Mouse (Mus musculus): ENCODE measurements at regions not wholly inside any gene's neighbourhood (a gene's known extent, or its start where the extent isn't known, plus 50 kb on each side); places are given as distances from the start of the nearest gene placed in this dataset.

DNA sequence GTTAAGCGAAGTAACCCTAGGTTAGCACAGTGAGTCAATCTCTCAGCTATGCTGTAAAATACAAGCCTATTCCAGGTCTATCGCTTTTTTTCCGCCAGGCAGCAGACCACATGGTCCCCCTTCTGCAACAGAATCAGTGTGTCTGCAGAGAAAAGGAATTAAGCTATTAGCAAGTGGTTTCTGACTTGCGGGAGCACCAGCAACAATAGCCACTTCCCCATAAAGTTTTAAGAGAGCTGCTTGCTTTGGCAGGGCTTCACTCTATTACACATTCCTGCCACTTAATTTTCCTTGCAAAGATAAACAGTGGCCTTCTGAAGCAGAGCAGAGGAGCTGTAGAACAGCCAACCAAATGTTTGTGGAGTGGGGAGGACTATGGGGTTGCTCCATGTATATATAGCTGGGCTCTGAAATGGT is 59.8 kb upstream of the Osmr start:
- H3K4me2 ChIP-seq, result no peak overlapping the region
- H3K27me3 ChIP-seq, result no peaks in the 10 kb centered on the region
- no peaks in the 10 kb centered on the region for H3K36me3 ChIP-seq (ENCODE audit: poor library complexity, severe bottlenecking)
- WGBS, result 72% methylated on average over 4 of the region's 4 CpGs
- ATAC-seq, result no peak
- no peak overlapping the region for H3K4me3 ChIP-seq
- H3K27ac ChIP-seq, result no peak overlapping the region
- no peaks in the 10 kb centered on the region for H3K9me3 ChIP-seq (replicated peaks)
- H3K9ac ChIP-seq, result no peak overlapping the region
- H3K4me1 ChIP-seq, result no peaks in the 10 kb centered on the region

DNA sequence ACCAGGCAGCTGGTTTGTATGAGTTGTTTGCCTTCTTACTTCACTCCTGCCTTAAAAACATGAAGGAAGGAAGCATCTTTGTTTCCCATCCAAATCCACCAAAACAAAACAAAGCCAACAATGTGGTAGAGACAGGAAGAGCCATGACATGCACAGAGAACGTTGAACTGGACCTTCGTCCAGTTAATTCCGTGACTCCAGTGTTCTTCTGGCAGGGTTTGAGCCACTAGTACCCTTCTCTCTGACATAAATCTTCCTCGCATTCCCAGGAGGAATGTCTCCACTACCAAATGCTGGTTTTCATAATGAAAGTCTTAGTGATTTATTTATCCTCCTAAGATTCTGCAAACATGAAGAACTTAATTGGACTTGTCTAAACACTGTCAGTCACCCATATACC is 66.7 kb upstream of the Osmr start:
- H3K9me3 ChIP-seq (replicated peaks), result peaks cover 6% of the 10 kb centered on the region

DNA sequence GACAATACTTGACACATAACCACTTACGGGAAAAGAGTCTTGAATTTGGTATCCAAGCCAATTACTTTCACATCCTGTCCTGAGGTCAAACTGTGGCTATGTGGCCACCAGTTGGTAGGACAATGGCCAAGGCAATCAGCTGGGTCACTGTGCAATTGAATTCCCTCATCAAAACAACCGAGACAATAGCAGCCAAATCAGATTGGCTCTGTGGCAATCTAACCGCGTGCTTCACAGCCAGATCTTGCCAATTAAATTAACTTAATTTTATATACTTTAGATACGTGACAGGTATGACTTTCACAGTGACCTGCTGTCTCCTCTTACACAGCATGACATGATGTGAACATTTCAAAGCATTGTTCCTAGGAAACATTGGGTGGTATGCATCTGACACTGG is 74.5 kb upstream of the Osmr start:
- no peak overlapping the region for H3K4me3 ChIP-seq
- H3K27ac ChIP-seq, result no peak overlapping the region
- H3K36me3 ChIP-seq (ENCODE audit: poor library complexity, severe bottlenecking), result no peaks in the 10 kb centered on the region
- 64% methylated on average over 5 of the region's 5 CpGs for WGBS
- H3K4me2 ChIP-seq, result no peak overlapping the region
- no peak for ATAC-seq
- no peaks in the 10 kb centered on the region for H3K27me3 ChIP-seq
- H3K9ac ChIP-seq, result no peak overlapping the region
- H3K4me1 ChIP-seq, result 0 out of 2 replicates have a peak, but pooled peaks cover 4% of the 10 kb centered on the region
- peaks cover 6% of the 10 kb centered on the region for H3K9me3 ChIP-seq (replicated peaks)

More for the DNA sequence above, 66.7 kb upstream of the Osmr start:
- H3K4me2 ChIP-seq, result no peak overlapping the region
- no peaks in the 10 kb centered on the region for H3K27me3 ChIP-seq
- WGBS, result 90% methylated on average over 4 of the region's 4 CpGs
- no peak overlapping the region for H3K4me3 ChIP-seq
- no peak for ATAC-seq
- H3K27ac ChIP-seq, result no peak overlapping the region
- H3K4me1 ChIP-seq, result no peaks in the 10 kb centered on the region
- no peaks in the 10 kb centered on the region for H3K36me3 ChIP-seq (ENCODE audit: poor library complexity, severe bottlenecking)
- no peak overlapping the region for H3K9ac ChIP-seq

DNA sequence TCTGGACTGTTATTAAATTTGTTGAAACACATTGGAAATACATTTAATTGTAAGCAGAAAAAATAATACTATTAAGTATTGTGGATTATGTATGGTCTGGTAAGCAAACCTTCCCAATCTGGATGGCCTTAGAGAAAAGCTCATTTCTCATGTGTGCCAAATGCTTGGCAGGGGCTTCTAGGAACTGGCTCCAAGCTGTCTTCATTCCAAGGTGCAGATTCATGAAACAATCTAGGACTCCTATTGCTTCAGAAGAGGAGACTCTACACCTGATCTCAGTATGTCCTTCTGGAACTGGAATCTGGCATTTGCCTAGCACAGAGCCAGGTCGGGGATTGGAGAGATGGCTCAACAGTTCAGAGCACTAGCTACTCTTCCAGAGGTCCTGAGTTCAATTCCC is 74.9 kb upstream of the Osmr start:
- no peaks in the 10 kb centered on the region for H3K27me3 ChIP-seq
- 100% methylated on average over 1 of the region's 1 CpGs for WGBS
- H3K27ac ChIP-seq, result no peak overlapping the region
- ATAC-seq, result no peak
- H3K9ac ChIP-seq, result no peak overlapping the region
- no peaks in the 10 kb centered on the region for H3K36me3 ChIP-seq (ENCODE audit: poor library complexity, severe bottlenecking)
- no peak overlapping the region for H3K4me3 ChIP-seq
- H3K9me3 ChIP-seq (replicated peaks), result peaks cover 4% of the 10 kb centered on the region
- no peak overlapping the region for H3K4me2 ChIP-seq
- H3K4me1 ChIP-seq, result 0 out of 2 replicates have a peak, but pooled peaks cover 4% of the 10 kb centered on the region

DNA sequence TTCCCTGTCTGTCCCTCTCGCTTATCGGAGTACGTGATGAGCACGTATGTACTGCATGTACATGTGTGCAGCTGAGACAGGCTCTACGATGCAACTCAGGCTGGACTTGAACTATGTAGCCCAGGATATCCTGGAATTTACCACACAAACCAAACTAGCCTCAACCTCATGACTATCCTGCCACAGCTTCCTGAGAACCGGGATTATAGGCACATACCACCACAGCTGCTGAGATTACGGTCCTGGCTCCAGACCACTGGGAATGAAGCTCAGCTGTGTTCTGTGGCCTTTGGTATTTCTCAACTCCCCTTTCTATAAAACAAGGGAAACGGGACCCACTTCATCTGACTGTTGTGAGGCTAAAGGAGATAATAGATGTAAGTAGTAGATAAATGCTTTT is 75.7 kb upstream of the Osmr start:
- Histone ChIP-seq H3K27ac (no peak overlapping the region), H3K4me1 (0 out of 2 replicates have a peak, but pooled peaks cover 4% of the 10 kb centered on the region), H3K4me2 (no peak overlapping the region), H3K36me3 (ENCODE audit: poor library complexity, severe bottlenecking) (no peaks in the 10 kb centered on the region), H3K27me3 (no peaks in the 10 kb centered on the region), H3K9me3 (replicated peaks) (no peaks in the 10 kb centered on the region), H3K9ac (no peak overlapping the region), H3K4me3 (no peak overlapping the region)
- 93% methylated on average over 8 of the region's 8 CpGs for WGBS
- no peak for ATAC-seq

DNA sequence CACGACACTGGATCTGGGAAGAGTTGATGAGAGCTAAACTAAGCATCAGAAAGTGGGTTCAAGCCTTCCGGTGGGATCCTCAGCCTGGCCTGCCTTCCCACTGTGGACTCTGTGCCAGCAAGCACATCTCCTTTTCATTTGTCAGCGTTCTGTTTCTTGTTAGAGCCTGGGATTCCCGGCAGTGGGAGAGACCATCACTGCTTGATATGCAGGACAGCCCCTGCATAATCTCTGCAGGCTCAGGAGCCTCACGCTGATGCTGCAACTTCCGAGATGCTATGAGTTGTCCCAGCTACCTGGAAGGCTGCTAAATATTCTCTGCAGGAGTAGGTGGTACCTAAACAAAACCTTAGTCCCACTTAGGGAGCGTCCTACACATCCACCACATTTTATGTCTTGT is 78.8 kb upstream of the Osmr start:
- Histone ChIP-seq H3K27ac (no peak overlapping the region), H3K9ac (0 out of 2 replicates have a peak overlapping the region, but pooled peaks have one; percentile 19), H3K27me3 (no peaks in the 10 kb centered on the region), H3K9me3 (replicated peaks) (no peaks in the 10 kb centered on the region), H3K4me2 (no peak overlapping the region), H3K36me3 (ENCODE audit: poor library complexity, severe bottlenecking) (no peaks in the 10 kb centered on the region), H3K4me1 (0 out of 2 replicates have a peak, but pooled peaks cover 4% of the 10 kb centered on the region), H3K4me3 (no peak overlapping the region)
- WGBS, result 23% methylated on average over 7 of the region's 7 CpGs
- no peak for ATAC-seq

DNA sequence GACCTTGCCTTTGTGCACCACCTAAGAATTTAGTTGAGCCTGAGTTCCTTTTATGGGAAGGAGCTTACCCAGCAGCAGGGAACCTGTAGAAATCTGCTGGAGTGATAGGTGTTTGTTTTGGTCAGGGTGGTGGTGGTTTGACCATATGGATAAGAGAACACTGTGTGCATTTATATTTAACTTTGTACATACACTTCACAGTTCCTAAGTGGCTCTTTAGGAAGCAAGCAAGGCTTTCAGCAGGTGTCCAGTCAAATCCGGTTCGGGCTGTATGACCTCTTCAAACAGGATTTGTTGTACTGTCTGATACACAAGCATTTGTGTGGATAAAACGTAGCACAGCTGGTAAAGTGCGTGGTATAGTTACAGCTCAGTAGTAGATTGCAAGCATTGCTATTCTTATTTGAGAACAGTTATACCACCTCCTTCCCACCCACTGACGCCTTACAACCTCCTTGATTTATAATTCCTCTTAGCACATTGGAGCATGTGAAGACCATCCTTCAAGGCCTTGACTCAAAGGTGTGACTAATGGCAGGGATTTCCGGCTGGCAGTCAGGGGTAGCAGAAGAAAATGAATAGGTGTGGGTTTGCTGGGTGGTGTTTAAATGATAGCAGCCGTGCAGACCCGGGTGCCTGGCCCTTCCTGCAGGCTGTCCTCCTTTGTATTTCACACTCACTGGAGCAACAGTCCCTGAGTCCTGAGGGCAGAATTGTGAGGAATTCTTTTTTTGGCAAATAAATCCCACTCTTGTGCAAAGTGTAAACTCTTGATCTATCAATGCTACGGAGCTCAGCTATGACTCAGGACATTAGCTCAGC is 79.4 kb upstream of the Osmr start:
- H3K36me3 ChIP-seq (ENCODE audit: poor library complexity, severe bottlenecking), result no peaks in the 10 kb centered on the region
- no peaks in the 10 kb centered on the region for H3K9me3 ChIP-seq (replicated peaks)
- H3K4me2 ChIP-seq, result no peak overlapping the region
- 78% methylated on average over 9 of the region's 9 CpGs for WGBS
- 0 out of 2 replicates have a peak, but pooled peaks cover 4% of the 10 kb centered on the region for H3K4me1 ChIP-seq
- H3K27me3 ChIP-seq, result no peaks in the 10 kb centered on the region
- no peak overlapping the region for H3K9ac ChIP-seq
- no peak overlapping the region for H3K4me3 ChIP-seq
- H3K27ac ChIP-seq, result no peak overlapping the region
- ATAC-seq, result no peak

DNA sequence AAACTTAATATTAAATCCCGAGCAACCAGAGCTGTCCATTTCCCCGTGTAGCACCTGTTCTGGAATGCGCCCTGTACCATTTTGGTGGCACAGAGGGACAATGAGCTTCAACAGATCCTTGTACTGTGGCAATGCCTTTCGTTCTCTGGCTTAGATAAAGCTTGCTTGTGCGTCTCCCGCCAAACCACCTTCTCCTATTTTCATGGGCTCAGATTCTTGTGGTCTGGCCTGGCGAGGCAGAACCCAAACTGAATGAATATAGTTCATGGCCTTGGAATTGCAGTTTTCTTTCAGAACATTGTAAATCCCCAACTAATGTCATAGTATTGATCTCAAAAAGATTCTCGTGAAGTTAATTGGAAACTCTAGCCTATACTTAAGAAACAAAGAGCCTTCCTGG is 85.1 kb upstream of the Osmr start:
- H3K27ac ChIP-seq, result no peak overlapping the region
- ATAC-seq, result no peak
- WGBS, result 83% methylated on average over 8 of the region's 8 CpGs
- H3K4me3 ChIP-seq, result no peak overlapping the region
- H3K4me2 ChIP-seq, result no peak overlapping the region
- no peaks in the 10 kb centered on the region for H3K4me1 ChIP-seq
- H3K36me3 ChIP-seq (ENCODE audit: poor library complexity, severe bottlenecking), result no peaks in the 10 kb centered on the region
- no peak overlapping the region for H3K9ac ChIP-seq
- H3K27me3 ChIP-seq, result no peaks in the 10 kb centered on the region
- no peaks in the 10 kb centered on the region for H3K9me3 ChIP-seq (replicated peaks)

DNA sequence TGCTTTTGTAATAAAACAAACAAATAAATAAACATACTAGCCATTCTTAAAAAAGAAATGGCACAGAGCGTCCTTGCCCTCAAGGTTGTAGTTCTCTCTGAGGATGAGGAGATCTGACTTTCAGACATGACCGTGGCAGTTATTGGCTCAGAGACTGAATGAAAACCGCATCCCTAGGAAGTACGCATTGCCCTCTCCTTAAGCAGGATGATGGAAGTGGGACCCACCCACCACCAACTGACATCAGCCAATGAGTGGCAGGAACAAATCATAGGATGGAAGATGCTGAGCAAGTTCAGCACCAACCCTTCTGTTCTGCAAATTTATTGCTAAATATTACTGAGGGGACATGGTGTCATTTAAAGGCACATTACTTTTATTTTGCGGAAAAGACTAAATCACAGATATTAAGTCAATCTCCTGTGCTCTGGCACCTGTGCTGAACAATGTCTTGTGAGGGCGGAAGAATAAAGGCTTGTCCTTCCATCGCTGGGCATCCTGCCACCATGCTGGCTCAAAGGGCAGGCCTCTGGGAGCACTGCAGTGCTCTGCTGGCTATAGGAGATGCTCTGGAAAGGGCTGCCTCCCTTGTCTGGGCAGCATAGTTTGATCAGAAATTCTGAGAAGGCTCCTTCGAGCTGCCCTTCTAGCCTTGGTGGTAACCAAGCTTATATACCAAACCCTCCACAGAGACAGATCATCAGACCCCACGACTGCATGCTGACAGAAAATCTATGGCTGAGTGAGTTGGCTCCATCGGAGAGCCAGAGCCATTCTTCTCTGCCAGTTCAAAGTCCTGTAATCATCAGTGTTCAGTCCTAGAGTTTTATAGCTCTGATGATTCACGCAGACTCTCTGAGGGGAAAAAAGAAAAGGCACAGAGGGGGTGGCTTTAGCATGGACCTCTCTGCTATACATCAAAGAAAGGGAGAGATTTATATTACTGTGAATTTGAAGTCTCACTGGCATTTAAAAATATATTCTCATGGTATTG is 86.3 kb upstream of the Osmr start:
- no peaks in the 10 kb centered on the region for H3K4me1 ChIP-seq
- H3K36me3 ChIP-seq (ENCODE audit: poor library complexity, severe bottlenecking), result no peaks in the 10 kb centered on the region
- no peaks in the 10 kb centered on the region for H3K27me3 ChIP-seq
- ATAC-seq, result no peak
- WGBS, result 77% methylated on average over 11 of the region's 11 CpGs
- no peak overlapping the region for H3K4me2 ChIP-seq
- no peak overlapping the region for H3K9ac ChIP-seq
- no peak overlapping the region for H3K4me3 ChIP-seq
- H3K9me3 ChIP-seq (replicated peaks), result no peaks in the 10 kb centered on the region
- H3K27ac ChIP-seq, result no peak overlapping the region

DNA sequence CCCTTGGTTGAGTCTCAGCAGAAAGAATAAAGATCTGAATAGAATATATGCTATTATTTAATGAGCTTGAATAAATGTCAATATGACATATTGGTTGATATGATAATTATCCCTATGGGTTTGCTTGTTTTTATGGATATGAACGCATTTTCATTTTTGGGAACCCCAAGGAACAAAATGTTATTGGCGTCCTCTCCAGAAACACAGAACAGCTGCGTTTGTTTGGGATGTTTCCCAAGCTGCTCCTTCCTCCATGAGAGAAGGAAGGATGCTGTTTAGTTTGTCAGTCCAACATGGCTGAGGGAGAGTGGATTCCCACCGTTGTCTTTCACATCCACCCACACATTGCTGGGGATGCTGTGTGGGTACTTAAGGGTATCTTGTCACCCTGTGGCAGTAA is 89.9 kb upstream of the Osmr start:
- H3K4me1 ChIP-seq, result no peaks in the 10 kb centered on the region
- ATAC-seq, result no peak
- H3K9me3 ChIP-seq (replicated peaks), result no peaks in the 10 kb centered on the region
- no peak overlapping the region for H3K27ac ChIP-seq
- WGBS, result 92% methylated on average over 4 of the region's 4 CpGs
- no peak overlapping the region for H3K4me3 ChIP-seq
- H3K36me3 ChIP-seq (ENCODE audit: poor library complexity, severe bottlenecking), result no peaks in the 10 kb centered on the region
- H3K27me3 ChIP-seq, result no peaks in the 10 kb centered on the region
- no peak overlapping the region for H3K9ac ChIP-seq
- H3K4me2 ChIP-seq, result no peak overlapping the region

DNA sequence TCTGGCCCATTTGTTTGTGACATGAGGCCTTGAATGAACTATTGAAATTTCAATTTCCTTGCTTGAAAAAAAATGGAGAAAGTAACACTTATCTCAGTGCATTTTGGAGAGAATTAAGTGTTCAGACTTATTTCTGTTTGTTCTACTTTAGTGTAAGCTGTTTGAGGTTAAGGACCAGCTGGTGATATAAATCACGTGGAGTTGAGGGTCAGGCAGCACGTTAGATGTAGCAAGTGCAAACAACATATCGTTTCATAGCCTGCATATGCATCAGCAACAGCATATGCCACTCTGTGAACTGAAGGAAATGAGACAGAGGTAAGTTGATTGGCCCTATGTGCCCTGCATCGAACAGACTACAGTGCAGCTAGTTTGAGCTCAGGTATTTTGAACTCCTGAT is 90.7 kb upstream of the Osmr start:
- no peak overlapping the region for H3K27ac ChIP-seq

DNA sequence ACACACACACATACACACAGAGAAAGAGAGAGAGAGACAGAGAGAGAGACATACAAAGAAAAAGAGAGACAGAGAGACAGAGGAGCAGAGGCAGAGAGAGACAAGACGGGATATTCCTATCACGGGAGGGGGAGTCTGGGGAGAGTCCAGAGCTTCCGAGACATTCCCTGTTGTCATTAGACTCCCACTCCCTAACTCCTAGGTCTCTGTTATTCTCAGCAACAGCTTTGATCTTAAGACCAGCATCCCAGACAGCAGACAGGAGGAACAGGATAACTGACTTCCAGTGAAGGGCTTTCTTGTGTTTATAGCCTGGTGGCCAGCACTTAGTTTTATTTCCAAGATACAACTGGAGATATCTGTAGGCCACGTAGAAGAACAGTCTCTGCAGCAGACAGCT is 99.6 kb upstream of the Osmr start:
- Histone ChIP-seq H3K9ac (no peak overlapping the region), H3K4me2 (no peak overlapping the region), H3K9me3 (replicated peaks) (no peaks in the 10 kb centered on the region), H3K4me1 (no peaks in the 10 kb centered on the region), H3K4me3 (no peak overlapping the region), H3K27me3 (no peaks in the 10 kb centered on the region), H3K36me3 (ENCODE audit: poor library complexity, severe bottlenecking) (no peaks in the 10 kb centered on the region), H3K27ac (no peak overlapping the region)
- WGBS, result 68% methylated on average over 4 of the region's 4 CpGs
- no peak for ATAC-seq

More for the DNA sequence above, 90.7 kb upstream of the Osmr start:
- Histone ChIP-seq H3K27me3 (no peaks in the 10 kb centered on the region), H3K4me3 (no peak overlapping the region), H3K4me2 (no peak overlapping the region), H3K4me1 (no peaks in the 10 kb centered on the region), H3K36me3 (ENCODE audit: poor library complexity, severe bottlenecking) (no peaks in the 10 kb centered on the region), H3K9ac (no peak overlapping the region), H3K9me3 (replicated peaks) (no peaks in the 10 kb centered on the region)
- WGBS, result 90% methylated on average over 4 of the region's 4 CpGs
- ATAC-seq, result no peak
